ENCODE assay signal across 29 mouse cellular contexts in the genomic region with DNA sequence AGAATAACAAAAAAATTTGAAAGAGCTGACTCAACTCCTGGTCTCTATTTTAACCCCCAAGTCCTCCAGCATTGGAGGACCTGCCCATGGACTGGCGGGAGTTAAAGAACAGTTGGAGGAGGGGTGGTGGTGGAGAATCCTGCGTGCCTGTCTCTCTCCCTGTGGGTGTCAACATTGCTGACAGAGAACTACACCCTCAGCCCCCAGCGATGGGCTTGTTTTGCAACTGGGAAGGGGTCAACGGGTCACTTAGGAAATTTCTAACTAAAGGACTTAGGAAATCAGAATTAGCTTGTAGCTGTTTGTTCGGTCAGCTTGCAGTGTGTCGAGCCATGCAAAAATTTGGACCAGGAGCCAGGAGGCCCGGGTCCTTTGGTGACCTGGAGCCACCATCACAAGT. TPM values are rescaled to one million over a fixed set of nuclear protein-coding genes. Genes with fewer than 3 reads are reported as not detected.
DNase-seq lines count a peak whose midpoint lies in the region; ATAC-seq and TF ChIP-seq lines count a peak whose summit lies in the region.
"Had no signal": no experiment of that assay in that cellular context is flagged by ENCODE, and none has a peak within 500 bp of the region (broad histone marks: within the 10 kb centered on the region; RNA-seq: fewer than 3 reads in every experiment).

No protein-coding gene starts in this region.

- WGBS in liver, embryonic 11.5 days = 52% methylated on average over 7 of the region's 7 CpGs
- WGBS in lung, embryonic 14.5 days = 36% methylated on average over 7 of the region's 7 CpGs

- no peaks in the 10 kb centered on the region for H3K9me3 ChIP-seq in liver, embryonic 11.5 days (ENCODE audit: control insufficient read depth, low read length)
- no peaks in the 10 kb centered on the region for H3K9me3 ChIP-seq in lung, embryonic 14.5 days (ENCODE audit: low read depth, low read length)
- H3K9me3 ChIP-seq: heart, embryonic 12.5 days; intestine, embryonic 15.5 days; neural tube, embryonic 15.5 days had no signal

- TF ChIP-seq CTCF in lung, embryonic 14.5 days (IDR thresholded peaks at IDR 0.05; ENCODE audit: low read depth) = no peak

- H3K9ac ChIP-seq in liver, embryonic 11.5 days (ENCODE audit: low read depth, low read length) = no peak overlapping the region
- no peak overlapping the region for H3K9ac ChIP-seq in lung, embryonic 14.5 days
- H3K9ac ChIP-seq: heart, embryonic 12.5 days; hindbrain, embryonic 14.5 days; intestine, embryonic 15.5 days; neural tube, embryonic 15.5 days had no signal

- H3K4me2 ChIP-seq in liver, embryonic 11.5 days = peak overlapping the region; percentile 27; the same call in 1 of the 2 replicates
- H3K4me2 ChIP-seq in lung, embryonic 14.5 days = no peak overlapping the region
- H3K4me2 ChIP-seq: heart, embryonic 12.5 days; hindbrain, embryonic 14.5 days; intestine, embryonic 15.5 days; neural tube, embryonic 15.5 days had no signal

- H3K36me3 ChIP-seq in liver, embryonic 11.5 days (ENCODE audit: control insufficient read depth, insufficient read depth, low read length) = no peaks in the 10 kb centered on the region
- no peaks in the 10 kb centered on the region for H3K36me3 ChIP-seq in lung, embryonic 14.5 days (ENCODE audit: insufficient read depth)
- H3K36me3 ChIP-seq: heart, embryonic 12.5 days; intestine, embryonic 15.5 days; neural tube, embryonic 15.5 days had no signal

- H3K4me1 ChIP-seq in liver, embryonic 11.5 days (replicated peaks; ENCODE audit: control insufficient read depth, insufficient read depth, low read length) = no peaks in the 10 kb centered on the region
- H3K4me1 ChIP-seq in lung, embryonic 14.5 days (ENCODE audit: insufficient read depth) = 0 out of 2 replicates have a peak, but pooled peaks cover 5% of the 10 kb centered on the region
- H3K4me1 ChIP-seq: intestine, embryonic 15.5 days; neural tube, embryonic 15.5 days had no signal

- ATAC-seq in liver, embryonic 11.5 days (replicated peaks; ENCODE audit: low FRiP score) = no peak
- ATAC-seq in lung, embryonic 14.5 days (ENCODE audit: insufficient read depth) = no peak
- ATAC-seq: CD4-positive, CD25-positive, alpha-beta regulatory T cell, adult 4 months; intestine, embryonic 15.5 days; midbrain, embryonic 16.5 days; Patski had no signal

- no peak overlapping the region for H3K4me3 ChIP-seq in liver, embryonic 11.5 days (ENCODE audit: low read depth, low read length)
- no peak overlapping the region for H3K4me3 ChIP-seq in lung, embryonic 14.5 days (ENCODE audit: low read depth, low read length)
- H3K4me3 ChIP-seq: heart, embryonic 12.5 days; intestine, embryonic 15.5 days; neural tube, embryonic 15.5 days had no signal

- H3K27me3 ChIP-seq in liver, embryonic 11.5 days (replicated peaks; ENCODE audit: control insufficient read depth, insufficient read depth, low read length) = no peaks in the 10 kb centered on the region
- H3K27me3 ChIP-seq in lung, embryonic 14.5 days (ENCODE audit: insufficient read depth, low read length) = no peaks in the 10 kb centered on the region
- H3K27me3 ChIP-seq: heart, embryonic 12.5 days; intestine, embryonic 15.5 days; neural tube, embryonic 15.5 days had no signal

- DNase-seq in adrenal gland, postnatal 14 days = peak; percentile 54
- DNase-seq in adrenal gland, postnatal 4 days (ENCODE audit: low spot score in 2 of 2) = no peak
- no peak for DNase-seq in liver, embryonic 11.5 days (ENCODE audit: low spot score)
- DNase-seq in lung, embryonic 14.5 days = peak; percentile 29
- peak; percentile 63 for DNase-seq in lung, postnatal 36 days
- DNase-seq in gastrocnemius, postnatal 4 days (ENCODE audit: low spot score in 2 of 2) = no peak
- no peak for DNase-seq in right cerebral cortex, postnatal 14 days
- DNase-seq in cerebellum, postnatal 14 days = no peak
- DNase-seq: cerebellum, adult 2 months; heart, adult 11 months; heart, postnatal 14 days; thymus, postnatal 36 days had no signal

- no peak overlapping the region for H3K27ac ChIP-seq in liver, embryonic 11.5 days (ENCODE audit: low read depth, low read length)
- H3K27ac ChIP-seq in lung, embryonic 14.5 days (ENCODE audit: low read depth) = no peak overlapping the region
- H3K27ac ChIP-seq: hindbrain, embryonic 14.5 days; intestine, embryonic 15.5 days; neural tube, embryonic 15.5 days had no signal

RNA-seq across cellular contexts. Expression of a gene that starts 1.8 kb away (rescaled TPM):
- total RNA-seq in adrenal gland, postnatal 14 days (2021) = 176 and 200 TPM in 2 replicates
- total RNA-seq in adrenal gland, postnatal 4 days (2021) = 10 to 100 TPM; 45.2 to 66.6 TPM
- polyA plus RNA-seq in liver, embryonic 11.5 days (2014; fragmentation: Nextera tagmentation; extraction: Ambion mirVana) = 5.5 and 5.8 TPM in 2 replicates
- 1.1 and 1.2 TPM in 2 replicates for polyA plus RNA-seq in lung, embryonic 14.5 days (2014; fragmentation: Nextera tagmentation; extraction: Ambion mirVana)
- total RNA-seq in gastrocnemius, postnatal 4 days (2021) = 1 to 10 TPM; 4.2 to 5.6 TPM
- polyA plus RNA-seq: CD4-positive, CD25-positive, alpha-beta regulatory T cell, adult 4 months had no signal

RNA-seq across cellular contexts. Expression of a gene that starts 21.0 kb away (rescaled TPM):
- total RNA-seq in adrenal gland, postnatal 14 days (2021) = 19.3 and 23.0 TPM in 2 replicates
- total RNA-seq in adrenal gland, postnatal 4 days (2021) = 10 to 100 TPM; 35.5 to 35.6 TPM
- polyA plus RNA-seq in liver, embryonic 11.5 days (2014; fragmentation: Nextera tagmentation; extraction: Ambion mirVana) = 2.0 and 2.9 TPM in 2 replicates
- polyA plus RNA-seq in lung, embryonic 14.5 days (2014; fragmentation: Nextera tagmentation; extraction: Ambion mirVana) = 1.9 and 2.4 TPM in 2 replicates
- 10 to 100 TPM in 1 of 2 experiments, 1 to 10 TPM in 1; 9.6 to 11.1 TPM for total RNA-seq in gastrocnemius, postnatal 4 days (2021)

RNA-seq across cellular contexts. Expression of a gene that starts 31.6 kb away (rescaled TPM):
- not detected in 2 replicates for total RNA-seq in adrenal gland, postnatal 14 days (2021)
- not detected for total RNA-seq in adrenal gland, postnatal 4 days (2021)
- polyA plus RNA-seq in liver, embryonic 11.5 days (2014; fragmentation: Nextera tagmentation; extraction: Ambion mirVana) = not detected in 2 replicates
- polyA plus RNA-seq in lung, embryonic 14.5 days (2014; fragmentation: Nextera tagmentation; extraction: Ambion mirVana) = not detected in 2 replicates
- not detected for total RNA-seq in gastrocnemius, postnatal 4 days (2021)
- total RNA-seq: adrenal gland, postnatal 36 days; ES-E14; gastrocnemius, adult 8-10 months; heart, postnatal 14 days; layer of hippocampus, postnatal 14 days; left cerebral cortex, postnatal 25 days had no signal
- polyA plus RNA-seq: cerebellum, adult 2 months; cortical plate, adult 2 months; embryonic facial prominence, embryonic 14.5 days; heart, embryonic 12.5 days; hindbrain, embryonic 14.5 days; intestine, embryonic 15.5 days; kidney, embryonic 14.5 days; limb, embryonic 14.5 days; midbrain, embryonic 16.5 days; neural tube, embryonic 15.5 days; Patski; stomach, embryonic 14.5 days had no signal

Comparison
In these comparisons a context has a peak if more than half of its experiments do, and no peak if none do; other contexts are left out.
1. DNase-seq: peak in adrenal gland, postnatal 14 days (single experiment), lung, embryonic 14.5 days (single experiment) and lung, postnatal 36 days (single experiment); none in adrenal gland, postnatal 4 days (0 of 2), liver, embryonic 11.5 days (single experiment), gastrocnemius, postnatal 4 days (0 of 2), right cerebral cortex, postnatal 14 days (single experiment) and cerebellum, postnatal 14 days (0 of 2).
2. RNA of a gene that starts 1.8 kb away (total RNA-seq): 176 to 200 TPM in adrenal gland, postnatal 14 days and 45.2 to 66.6 TPM in adrenal gland, postnatal 4 days; 4.2 to 5.6 TPM in gastrocnemius, postnatal 4 days; every median in the first group is over 4 times any median in the second.